10 mouse cellular contexts compared by ENCODE assay signal in genomic region chrX:70946052-70946451, GRCm38 (mm10).
A peak's percentile ranks its signal among the peaks of the same experiment; 100 is the strongest.
DNase-seq lines count a peak whose midpoint lies in the region; ATAC-seq and TF ChIP-seq lines count a peak whose summit lies in the region.
"Had no signal": no experiment of that assay in that cellular context is flagged by ENCODE, and none has a peak within 500 bp of the region (broad histone marks: within the 10 kb centered on the region; RNA-seq: fewer than 3 reads in every experiment).

No protein-coding gene starts in this region.

- peak; percentile 1 for DNase-seq in lung, postnatal 10 days
- no peak for DNase-seq in lung, postnatal 25 days (ENCODE audit: low spot score)
- DNase-seq in intestine, embryonic 14.5 days (ENCODE audit: low spot score) = peak; percentile 55
- DNase-seq in liver, embryonic 14.5 days (ENCODE audit: low read depth in 3 of 3, low spot score in 3 of 3) = peak; percentile 4 to 7 (median 7)
- DNase-seq in stomach, postnatal 0 days (ENCODE audit: low spot score) = peak; percentile 23
- DNase-seq in gastrocnemius, postnatal 25 days = no peak
- no peak for DNase-seq in spleen, postnatal 4 days (ENCODE audit: low spot score in 2 of 2)
- DNase-seq: cerebellum, adult 8-10 months; gastrocnemius, postnatal 14 days had no signal

- H3K9me3 ChIP-seq in intestine, embryonic 14.5 days (ENCODE audit: control insufficient read depth, low read length) = no peaks in the 10 kb centered on the region
- H3K9me3 ChIP-seq in liver, embryonic 14.5 days (ENCODE audit: control insufficient read depth, low read length) = no peaks in the 10 kb centered on the region
- no peaks in the 10 kb centered on the region for H3K9me3 ChIP-seq in stomach, postnatal 0 days (ENCODE audit: control insufficient read depth, low read length)

- no peak overlapping the region for H3K4me3 ChIP-seq in intestine, embryonic 14.5 days (ENCODE audit: low read depth, low read length)
- H3K4me3 ChIP-seq in liver, embryonic 14.5 days (ENCODE audit: insufficient read depth in 1 of 2, low read depth in 2 of 2, low read length in 2 of 2) = no peak overlapping the region
- H3K4me3 ChIP-seq in stomach, postnatal 0 days (ENCODE audit: low read depth, low read length) = no peak overlapping the region

- H3K36me3 ChIP-seq in intestine, embryonic 14.5 days (ENCODE audit: control insufficient read depth, insufficient read depth, low read length) = no peaks in the 10 kb centered on the region
- no peaks in the 10 kb centered on the region for H3K36me3 ChIP-seq in liver, embryonic 14.5 days (replicated peaks; ENCODE audit: control insufficient read depth, insufficient read depth, low read depth)
- no peaks in the 10 kb centered on the region for H3K36me3 ChIP-seq in stomach, postnatal 0 days (ENCODE audit: control insufficient read depth, insufficient read depth, low read length)

- TF ChIP-seq CTCF in liver, embryonic 14.5 days (IDR thresholded peaks at IDR 0.05; ENCODE audit: low read depth) = no peak
- TF ChIP-seq CTCF in stomach, postnatal 0 days (IDR thresholded peaks at IDR 0.05; ENCODE audit: low read depth) = no peak

- H3K9ac ChIP-seq in intestine, embryonic 14.5 days (ENCODE audit: low read length) = no peak overlapping the region
- no peak overlapping the region for H3K9ac ChIP-seq in liver, embryonic 14.5 days (replicated peaks)
- no peak overlapping the region for H3K9ac ChIP-seq in stomach, postnatal 0 days (ENCODE audit: low read length)

- no peak overlapping the region for H3K27ac ChIP-seq in intestine, embryonic 14.5 days (ENCODE audit: low read depth)
- no peak overlapping the region for H3K27ac ChIP-seq in liver, embryonic 14.5 days
- no peak overlapping the region for H3K27ac ChIP-seq in stomach, postnatal 0 days (replicated peaks)

- H3K27me3 ChIP-seq in intestine, embryonic 14.5 days (replicated peaks; ENCODE audit: control insufficient read depth, insufficient read depth, low read length) = no peaks in the 10 kb centered on the region
- H3K27me3 ChIP-seq in liver, embryonic 14.5 days (ENCODE audit: control insufficient read depth, insufficient read depth, low read length) = no peaks in the 10 kb centered on the region; the same call in 1 of the 2 replicates
- H3K27me3 ChIP-seq in stomach, postnatal 0 days (ENCODE audit: control insufficient read depth, insufficient read depth, low read length) = no peaks in the 10 kb centered on the region

- no peak overlapping the region for H3K4me2 ChIP-seq in intestine, embryonic 14.5 days (ENCODE audit: low read length)
- no peak overlapping the region for H3K4me2 ChIP-seq in liver, embryonic 14.5 days (ENCODE audit: low read depth)
- H3K4me2 ChIP-seq in stomach, postnatal 0 days (replicated peaks; ENCODE audit: low read depth) = no peak overlapping the region

- peak; percentile 68; the same call in 1 of the 2 replicates for ATAC-seq in intestine, embryonic 14.5 days (replicated peaks; ENCODE audit: low FRiP score, low TSS enrichment, low read depth)
- no peak for ATAC-seq in liver, embryonic 14.5 days (ENCODE audit: insufficient read depth)
- ATAC-seq in stomach, postnatal 0 days (ENCODE audit: low FRiP score, low TSS enrichment) = no peak
- ATAC-seq in megakaryocyte-erythroid progenitor cell, adult 5-6 weeks (replicated peaks; ENCODE audit: low FRiP score, low TSS enrichment, poor library complexity, severe bottlenecking) = no peak

- H3K4me1 ChIP-seq in intestine, embryonic 14.5 days (replicated peaks; ENCODE audit: control insufficient read depth, insufficient read depth, low read length) = no peaks in the 10 kb centered on the region
- H3K4me1 ChIP-seq in liver, embryonic 14.5 days (replicated peaks; ENCODE audit: control insufficient read depth in 2 of 2, insufficient read depth in 2 of 2, low read length in 1 of 2) = 0 out of 4 replicates have a peak, but pooled peaks cover 0 to 2% of the 10 kb centered on the region in 2 experiments
- no peaks in the 10 kb centered on the region for H3K4me1 ChIP-seq in stomach, postnatal 0 days (replicated peaks; ENCODE audit: control insufficient read depth, insufficient read depth)

- no peak for TF ChIP-seq EP300 in liver, embryonic 14.5 days (IDR thresholded peaks at IDR 0.05; ENCODE audit: low read depth)
- no peak for TF ChIP-seq EP300 in stomach, postnatal 0 days (optimal IDR thresholded peaks at IDR 0.05)

- WGBS in intestine, embryonic 14.5 days = 57% methylated on average over 8 of the region's 8 CpGs
- 51% methylated on average over 8 of the region's 8 CpGs for WGBS in liver, embryonic 14.5 days (ENCODE audit: insufficient replicate concordance)
- 45% methylated on average over 8 of the region's 8 CpGs for WGBS in stomach, postnatal 0 days

Comparison
In these comparisons a context has a peak if more than half of its experiments do, and no peak if none do; other contexts are left out.
1. DNase-seq: peak in lung, postnatal 10 days (single experiment), intestine, embryonic 14.5 days (single experiment), liver, embryonic 14.5 days (3 of 3) and stomach, postnatal 0 days (single experiment); none in lung, postnatal 25 days (single experiment), gastrocnemius, postnatal 25 days (single experiment) and spleen, postnatal 4 days (0 of 2).